Mouse (Mus musculus): ENCODE results near the gene Nus1.

- TF ChIP-seq MAFK (IDR thresholded peaks at IDR 0.05; ENCODE audit: insufficient read depth, low read depth, low read length): no peak
- no peak for TF ChIP-seq HCFC1 (IDR thresholded peaks at IDR 0.05; ENCODE audit: borderline replicate concordance, insufficient read depth, low read length)
- TF ChIP-seq CHD2 (IDR thresholded peaks at IDR 0.05; ENCODE audit: low read depth, low read length): no peak
Observed at GRCm38 (mm10) chr10:52396647-52397046, 20.7 kb upstream of the Nus1 start.
